Mouse (Mus musculus) ES-E14 (cell line): ENCODE measurements around the gene Slc31a1. TPM values are rescaled to one million over a fixed set of nuclear protein-coding genes. Genes with fewer than 3 reads are reported as not detected.

Experiments used
- DNase-seq: peaks from one replicate; pipeline ENCODE4 v3.0.0-alpha.2; 2013; ENCODE audit warnings: low read depth, low spot score
- H3K27ac ChIP-seq: 2 replicates; pipeline ENCODE4 v1.5.1; 2012; ENCODE audit warnings: low read depth, mild to moderate bottlenecking, low read length, moderate library complexity, mixed read lengths; ENCODE audit not compliant: poor library complexity, insufficient read depth, severe bottlenecking
- H3K36me3 ChIP-seq: 2 replicates; pipeline ENCODE4 v1.6.1; 2012; ENCODE audit warnings: mild to moderate bottlenecking, low read length, moderate library complexity, mixed read lengths; ENCODE audit not compliant: control insufficient read depth, poor library complexity, insufficient read depth, severe bottlenecking
- H3K4me1 ChIP-seq, 2 experiments: fragments of 150-350 bp in 1 of 2; sonication (generic) in 1 of 2; 2 replicates each; pipeline ENCODE4 v1.6.1; 2012; ENCODE audit warnings: low read length in 2 of 2, mild to moderate bottlenecking in 1 of 2, mixed read lengths in 1 of 2; ENCODE audit not compliant: control insufficient read depth in 2 of 2, insufficient read depth in 2 of 2, poor library complexity in 1 of 2
- H3K4me3 ChIP-seq, 2 experiments: fragments of 150-350 bp in 1 of 2; sonication (generic) in 1 of 2; 2 replicates each; pipeline ENCODE4 v1.5.1; 2012; ENCODE audit warnings: low read length in 2 of 2, low read depth in 1 of 2, mild to moderate bottlenecking in 1 of 2, mixed read lengths in 1 of 2; ENCODE audit not compliant: insufficient read depth in 1 of 2, poor library complexity in 1 of 2, severe bottlenecking in 1 of 2
- H3K9ac ChIP-seq: 2 replicates; pipeline ENCODE4 v1.6.1; 2012; ENCODE audit warnings: low read depth, mild to moderate bottlenecking, low read length, mixed read lengths; ENCODE audit not compliant: poor library complexity, insufficient read depth, severe bottlenecking
- H3K9me3 ChIP-seq: fragments of 150-350 bp; sonication (generic); 2 replicates; pipeline ENCODE4 v1.6.1; 2012; ENCODE audit warnings: low read depth, mild to moderate bottlenecking, low read length; ENCODE audit not compliant: control insufficient read depth, insufficient read depth
- CHD2 ChIP-seq: IDR thresholded peaks from 2 replicates; pipeline ENCODE4 v1.6.1; 2014; ENCODE audit warnings: mild to moderate bottlenecking, low read depth, low read length, inconsistent platforms
- HCFC1 ChIP-seq: IDR thresholded peaks from 2 replicates; pipeline ENCODE4 v1.6.1; 2012; ENCODE audit warnings: low read length, inconsistent platforms, borderline replicate concordance; ENCODE audit not compliant: insufficient read depth
- MAFK ChIP-seq: IDR thresholded peaks from 2 replicates; pipeline ENCODE4 v1.6.1; 2014; ENCODE audit warnings: mild to moderate bottlenecking, low read depth, low read length, inconsistent platforms; ENCODE audit not compliant: insufficient read depth
- ZC3H11A ChIP-seq: IDR thresholded peaks from 2 replicates; pipeline ENCODE4 v1.6.1; 2012; ENCODE audit warnings: low read depth, mild to moderate bottlenecking, inconsistent platforms, low read length, borderline replicate concordance
- ZNF384 ChIP-seq: IDR thresholded peaks from 2 replicates; pipeline ENCODE4 v1.6.1; 2012; ENCODE audit warnings: low read depth, low read length, inconsistent platforms
- in situ Hi-C, 2 experiments: fragments of 600-800 bp; cut with MboI; formaldehyde crosslinking; loops; one replicate each; pipeline ENCODE4 v1.15.1; 2025; ENCODE audit warnings: low sequenced_read_pairs in 2 of 2, inconsistent platforms in 1 of 2; ENCODE audit not compliant: unreplicated experiment in 2 of 2
- total RNA-seq: library from RNA; depleted of rRNA; stranded (reverse); fragments of 300-350 nt; gene quantifications from 2 replicates; pipeline ENCODE4 v1.2.3, GENCODE M21; 2012

The Slc31a1 gene
- total RNA-seq, 1 experiment, result 27.9 TPM

DNA sequence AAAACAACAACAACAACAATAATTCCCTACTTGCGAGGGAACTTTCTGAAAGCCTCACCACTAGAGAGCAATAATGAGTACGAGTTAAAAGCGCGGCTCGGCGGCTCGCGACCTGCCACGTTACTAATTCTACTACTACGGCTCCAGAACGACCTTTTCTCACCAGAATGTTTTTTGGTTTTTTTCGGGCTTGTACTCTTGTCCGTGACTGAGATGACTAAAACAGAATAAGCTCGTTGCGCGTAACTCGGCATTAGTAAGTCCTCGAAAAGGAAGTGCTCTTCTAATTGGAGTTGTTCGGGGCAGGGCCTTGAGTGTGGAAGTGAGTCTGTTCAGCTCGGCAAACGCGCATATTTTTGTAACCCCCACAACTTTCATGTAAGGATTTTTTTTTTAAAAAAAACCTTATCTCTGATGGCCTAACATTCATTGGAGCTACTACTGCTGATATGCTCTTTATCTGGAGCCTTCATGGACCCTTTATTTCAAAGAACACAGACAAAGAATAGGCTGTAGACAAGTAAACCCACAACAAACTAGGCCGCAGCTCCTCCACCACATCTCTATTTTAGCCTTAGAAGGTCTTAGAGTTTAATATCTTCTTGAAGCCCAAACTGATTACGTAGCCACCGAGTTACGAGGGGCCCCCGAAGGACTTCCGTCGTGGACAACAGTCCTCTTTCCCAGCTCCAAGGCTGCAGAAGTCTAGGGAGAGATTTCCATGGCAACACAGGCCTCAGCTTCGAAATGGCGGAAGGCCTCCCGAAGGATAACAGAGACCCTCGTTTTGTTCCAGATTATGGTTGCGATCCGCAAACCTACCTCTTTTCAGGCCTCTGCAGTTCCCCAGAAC is 47.4 kb downstream of the Slc31a1 start:
- no peak for TF ChIP-seq HCFC1
- no peak for TF ChIP-seq MAFK
- no peak for TF ChIP-seq CHD2
- TF ChIP-seq ZNF384, result no peak
- no peak for TF ChIP-seq ZC3H11A

DNA sequence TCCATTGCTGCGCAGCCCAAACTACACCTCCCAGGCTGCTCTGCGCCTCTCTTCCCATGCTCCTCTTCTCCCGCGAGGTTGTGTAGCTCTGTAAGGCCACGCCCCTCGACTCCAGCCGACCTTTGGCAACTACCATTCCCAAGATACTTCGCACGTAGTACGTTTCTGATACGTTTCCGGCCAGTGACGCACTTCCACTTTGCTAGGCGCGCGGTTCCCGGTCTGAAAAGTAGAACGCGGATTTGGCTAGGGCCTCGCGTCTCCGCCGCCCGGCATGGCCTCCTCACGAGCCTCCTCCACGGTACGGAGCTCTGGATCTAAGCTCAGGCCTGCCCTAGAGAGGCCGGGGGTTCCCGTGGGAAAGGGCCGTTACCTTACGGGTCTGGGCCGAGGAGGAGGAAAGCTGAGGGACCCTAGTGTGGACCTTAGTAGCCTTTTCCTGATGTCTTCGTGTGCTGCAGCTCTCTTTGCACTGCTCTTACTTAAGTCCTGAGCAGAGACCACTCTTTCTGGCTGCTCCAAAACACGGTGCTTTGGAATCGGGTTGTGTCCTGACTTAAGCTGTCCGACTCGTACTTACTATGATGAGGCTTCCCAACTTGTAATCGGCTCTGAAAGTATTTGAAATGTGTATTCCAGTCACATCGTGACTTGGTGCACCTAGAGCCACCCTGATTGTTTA is 48.2 kb downstream of the Slc31a1 start, which contains the start of the genes Cdc26 and Prpf4:
TSS of gene Cdc26 (minus strand) at position 42 of the 682 bp plus-strand sequence.
TSS of gene Prpf4 (plus strand) at position 197 of the 682 bp plus-strand sequence.
- TF ChIP-seq HCFC1 (peak; percentile 93), CHD2 (peak; percentile 96), ZC3H11A (no peak)
- in situ Hi-C loops, result no loop called here
- peaks cover 5 to 10% of the 10 kb centered on the region in 2 experiments; a peak in 3 of 4 replicates for H3K4me1 ChIP-seq
- H3K27ac ChIP-seq, result peak within 1 kb of the TSS; percentile 85
- H3K9me3 ChIP-seq, result no peaks in the 10 kb centered on the region
- peak within 1 kb of the TSS; percentile 99 for H3K9ac ChIP-seq
- DNase-seq, result peak; percentile 98
- peak within 1 kb of the TSS; percentile 93 to 98 for H3K4me3 ChIP-seq
- H3K36me3 ChIP-seq, result peaks cover 26% of the 10 kb centered on the region

More for the DNA sequence above, 47.4 kb downstream of the Slc31a1 start:
- H3K27ac ChIP-seq, result peak overlapping the region; percentile 8; the same call in 1 of the 2 replicates
- peaks cover 21% of the 10 kb centered on the region for H3K36me3 ChIP-seq
- peaks cover 5 to 10% of the 10 kb centered on the region in 2 experiments; a peak in 3 of 4 replicates for H3K4me1 ChIP-seq
- in situ Hi-C loops, result no loop called here
- peak overlapping the region; percentile 94 for H3K9ac ChIP-seq
- H3K9me3 ChIP-seq, result no peaks in the 10 kb centered on the region
- H3K4me3 ChIP-seq, result peak overlapping the region; percentile 93 to 98
- peak; percentile 55 for DNase-seq

GRCm38 (mm10) chr4:62409615-62410014 is 49.1 kb downstream of the Slc31a1 start:
- Histone ChIP-seq H3K36me3 (peaks cover 27% of the 10 kb centered on the region), H3K27ac (no peak overlapping the region)
- in situ Hi-C loops, result no loop called here

DNA sequence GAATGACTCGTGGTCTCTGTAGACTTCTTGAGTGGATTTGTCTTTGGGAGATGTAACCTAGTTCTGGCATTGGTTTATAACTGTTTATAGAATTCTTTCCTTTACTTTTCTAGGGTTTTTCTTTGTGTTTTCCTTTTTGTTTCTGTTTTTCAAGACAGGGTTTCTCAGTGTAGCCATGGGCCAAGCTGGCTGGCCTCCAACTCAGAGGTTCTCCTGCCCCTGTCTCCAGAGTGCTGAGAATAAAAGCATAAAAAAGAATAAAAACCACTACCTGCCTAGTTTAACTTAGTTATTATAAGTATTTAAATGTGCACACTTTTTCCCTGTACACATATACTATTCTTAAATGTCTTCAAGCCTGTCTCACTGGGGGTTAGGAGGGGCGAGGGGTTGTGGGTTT is 49.8 kb downstream of the Slc31a1 start:
- Histone ChIP-seq H3K36me3 (peaks cover 30% of the 10 kb centered on the region), H3K4me1 (peaks cover 5% of the 10 kb centered on the region in 2 experiments; a peak in 3 of 4 replicates), H3K4me3 (no peak overlapping the region; a peak in 1 of 4 replicates), H3K9me3 (no peaks in the 10 kb centered on the region), H3K9ac (no peak overlapping the region), H3K27ac (no peak overlapping the region)
- no peak for TF ChIP-seq ZC3H11A
- TF ChIP-seq HCFC1, result no peak
- TF ChIP-seq ZNF384, result no peak
- TF ChIP-seq CHD2, result no peak
- no peak for TF ChIP-seq MAFK
- no peak for DNase-seq
- in situ Hi-C loops, result no loop called here

More at GRCm38 (mm10) chr4:62409615-62410014, 49.1 kb downstream of the Slc31a1 start:
- peak overlapping the region; percentile 93 to 98 for H3K4me3 ChIP-seq
- TF ChIP-seq ZNF384 (peak; percentile 65; the same call in 1 of the 2 replicates), HCFC1 (no peak)
- DNase-seq, result no peak
- peak overlapping the region; percentile 99; the same call in 1 of the 2 replicates for H3K9ac ChIP-seq
- H3K9me3 ChIP-seq, result no peaks in the 10 kb centered on the region
- H3K4me1 ChIP-seq, result peaks cover 5 to 8% of the 10 kb centered on the region in 2 experiments; a peak in 3 of 4 replicates
